Mouse (Mus musculus) myocyte (in vitro differentiated cells): Measurements from ENCODE around the gene Zfyve1. TPM values are rescaled to one million over a fixed set of nuclear protein-coding genes. Genes with fewer than 3 reads are reported as not detected.

Source experiments
- H3K27me3 ChIP-seq: one replicate; pipeline ENCODE4 v1.6.1; 2011; ENCODE audit not compliant: control insufficient read depth, insufficient read depth, insufficient read length
- H3K36me3 ChIP-seq: one replicate; pipeline ENCODE4 v1.6.1; 2011; ENCODE audit not compliant: control insufficient read depth, insufficient read depth
- H3K4me2 ChIP-seq: one replicate; pipeline ENCODE4 v1.6.1; 2011; ENCODE audit warnings: low read depth, control low read depth
- H3K4me3 ChIP-seq: one replicate; pipeline ENCODE4 v1.5.1; 2011; ENCODE audit warnings: mild to moderate bottlenecking, control low read depth, moderate library complexity
- H3K79me2 ChIP-seq: one replicate; pipeline ENCODE4 v1.6.1; 2011; ENCODE audit not compliant: control insufficient read depth, insufficient read depth
- H3ac ChIP-seq: one replicate; pipeline ENCODE4 v1.6.1; 2011; ENCODE audit not compliant: control insufficient read depth, insufficient read length
- CEBPB ChIP-seq: IDR thresholded peaks from 2 replicates; pipeline ENCODE4 v1.6.1; 2011; ENCODE audit warnings: mild to moderate bottlenecking, moderate library complexity; ENCODE audit not compliant: poor library complexity, insufficient read depth, severe bottlenecking
- E2F4 ChIP-seq: IDR thresholded peaks from one replicate; pipeline ENCODE4 v1.6.1; 2011; ENCODE audit warnings: mild to moderate bottlenecking, control low read depth, moderate library complexity; ENCODE audit not compliant: insufficient read depth
- MAX ChIP-seq: IDR thresholded peaks from one replicate; pipeline ENCODE4 v1.6.1; 2011; ENCODE audit warnings: low read depth, mild to moderate bottlenecking, control low read depth
- MYOD1 ChIP-seq, 3 experiments: IDR thresholded peaks; one replicate each; pipeline ENCODE4 v1.6.1; 2011; ENCODE audit warnings: control low read depth in 2 of 3, low read depth in 2 of 3, mild to moderate bottlenecking in 2 of 3, moderate library complexity in 1 of 3; ENCODE audit not compliant: insufficient read length in 2 of 3, control insufficient read depth in 1 of 3
- MYOG ChIP-seq, 3 experiments: IDR thresholded peaks; one replicate each; pipeline ENCODE4 v1.6.1; 2011; ENCODE audit warnings: control low read depth in 2 of 3, low read depth in 2 of 3, mild to moderate bottlenecking in 2 of 3; ENCODE audit not compliant: insufficient read length in 2 of 3, control insufficient read depth in 1 of 3, insufficient read depth in 1 of 3
- POLR2A ChIP-seq: IDR thresholded peaks from one replicate; pipeline ENCODE4 v1.6.1; 2011; ENCODE audit warnings: low read depth, mild to moderate bottlenecking, control low read depth, moderate library complexity; ENCODE audit not compliant: insufficient read length
- POLR2AphosphoS2 ChIP-seq: IDR thresholded peaks from one replicate; pipeline ENCODE4 v1.6.1; 2011; ENCODE audit warnings: low read depth, control low read depth; ENCODE audit not compliant: insufficient read length
- REST ChIP-seq: IDR thresholded peaks from one replicate; pipeline ENCODE4 v1.6.1; 2011; ENCODE audit warnings: mild to moderate bottlenecking, control low read depth, moderate library complexity; ENCODE audit not compliant: insufficient read depth, insufficient read length
- SRF ChIP-seq: IDR thresholded peaks from one replicate; pipeline ENCODE4 v1.6.1; 2011; ENCODE audit warnings: low read depth; ENCODE audit not compliant: control insufficient read depth, insufficient read length
- TCF12 ChIP-seq: IDR thresholded peaks from one replicate; pipeline ENCODE4 v1.6.1; 2011; ENCODE audit warnings: mild to moderate bottlenecking, control low read depth; ENCODE audit not compliant: poor library complexity, insufficient read depth, severe bottlenecking
- TCF3 ChIP-seq: IDR thresholded peaks from one replicate; pipeline ENCODE4 v1.6.1; 2011; ENCODE audit warnings: low read depth, control low read depth; ENCODE audit not compliant: insufficient read length
- USF1 ChIP-seq: IDR thresholded peaks from one replicate; pipeline ENCODE4 v1.6.1; 2011; ENCODE audit warnings: low read depth, mild to moderate bottlenecking, control low read depth, moderate library complexity
- polyA plus RNA-seq: library from polyadenylated mRNA; unstranded; fragments of >200 nt; fragmentation: generic; extraction: Trizol; gene quantifications from one replicate; pipeline ENCODE4 v1.2.1, GENCODE M21; 2012; ENCODE audit warnings: missing spikeins

Gene Zfyve1
- polyA plus RNA-seq, 1 experiment, result 16.8 TPM

DNA sequence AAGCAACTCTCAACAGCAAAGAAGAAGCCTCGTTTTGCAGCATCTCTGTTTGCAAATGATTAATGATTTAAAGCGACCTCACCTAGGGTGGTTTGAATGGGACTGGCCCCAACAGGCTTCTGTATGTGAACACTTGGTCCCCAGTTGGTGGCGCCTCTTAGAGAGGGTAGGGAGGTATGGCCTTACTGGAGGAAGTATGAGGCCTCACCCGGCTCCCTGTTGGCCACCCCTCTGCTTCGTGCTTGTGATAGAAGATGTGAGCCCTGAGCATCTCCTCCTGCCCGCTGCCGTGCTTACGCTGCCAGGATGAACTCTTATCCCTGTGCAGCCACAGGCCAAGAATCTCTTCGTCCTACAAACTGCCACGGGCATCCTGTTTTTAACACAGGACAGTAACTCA lies 90.5 kb downstream of the Zfyve1 start:
- Histone ChIP-seq H3K27me3 (peaks cover 12% of the 10 kb centered on the region), H3ac (no peak overlapping the region), H3K36me3 (no peaks in the 10 kb centered on the region), H3K79me2 (no peaks in the 10 kb centered on the region), H3K4me3 (no peak overlapping the region), H3K4me2 (no peak overlapping the region)
- no peak for TF ChIP-seq SRF
- TF ChIP-seq TCF12, result no peak
- no peak for TF ChIP-seq USF1
- no peak for TF ChIP-seq E2F4
- TF ChIP-seq REST, result no peak
- TF ChIP-seq CEBPB, result no peak

DNA sequence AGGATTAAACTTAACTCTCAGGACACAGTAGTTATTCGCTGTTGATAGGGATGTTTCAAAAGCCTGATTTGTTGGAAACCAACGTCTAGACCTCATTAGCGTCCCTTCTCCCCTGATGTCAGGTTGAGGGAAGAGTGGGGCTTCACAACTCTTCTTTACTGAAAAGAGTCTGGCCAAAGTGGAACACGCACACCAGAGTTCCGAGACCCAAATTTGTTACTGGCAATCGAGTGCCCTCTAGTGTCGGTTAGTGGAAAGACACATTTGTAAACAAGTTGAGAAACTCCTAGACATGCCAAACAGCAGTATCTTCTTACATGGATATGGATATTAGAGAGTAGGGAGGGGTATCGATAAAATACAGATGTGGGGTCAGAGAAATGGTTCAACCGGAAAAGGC lies 94.8 kb downstream of the Zfyve1 start:
- no peak overlapping the region for H3ac ChIP-seq
- H3K4me2 ChIP-seq, result peak overlapping the region; percentile 64
- no peaks in the 10 kb centered on the region for H3K79me2 ChIP-seq
- no peaks in the 10 kb centered on the region for H3K36me3 ChIP-seq
- H3K4me3 ChIP-seq, result no peak overlapping the region
- no peak for TF ChIP-seq MYOD1 (IDR thresholded peaks at IDR 0.05; ENCODE audit: control insufficient read depth in 1 of 3, insufficient read length in 2 of 3, low read depth in 2 of 3)
- no peak for TF ChIP-seq MYOG (IDR thresholded peaks at IDR 0.05; ENCODE audit: control insufficient read depth in 1 of 3, insufficient read depth in 1 of 3, insufficient read length in 2 of 3, low read depth in 2 of 3)
- no peak for TF ChIP-seq POLR2AphosphoS2
- TF ChIP-seq POLR2A, result no peak
- TF ChIP-seq TCF12, result no peak
- TF ChIP-seq SRF, result no peak
- TF ChIP-seq MAX, result no peak
- H3K27me3 ChIP-seq, result peaks cover 20% of the 10 kb centered on the region

DNA sequence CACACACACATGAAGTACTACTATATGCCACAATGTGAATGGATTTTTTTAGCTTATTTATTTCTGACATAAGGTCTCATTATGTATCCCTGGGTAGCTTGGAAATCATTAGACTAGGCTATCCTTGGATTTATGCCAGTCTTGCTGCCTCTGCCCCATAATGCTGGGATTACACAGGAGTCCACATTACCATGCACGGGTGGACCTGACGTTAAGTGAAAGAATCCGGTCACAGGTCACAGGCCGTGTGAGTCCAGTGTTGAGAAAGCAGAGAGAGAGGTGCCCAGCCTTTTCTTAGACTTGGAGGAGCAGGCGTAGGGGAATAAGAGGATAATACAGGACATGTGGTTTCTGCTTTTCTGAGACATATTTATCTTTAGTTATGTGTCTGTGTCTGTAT lies 97.8 kb downstream of the Zfyve1 start:
- Histone ChIP-seq H3K4me2 (no peak overlapping the region), H3K79me2 (no peaks in the 10 kb centered on the region), H3K27me3 (peaks cover 15% of the 10 kb centered on the region), H3K36me3 (no peaks in the 10 kb centered on the region), H3ac (no peak overlapping the region), H3K4me3 (no peak overlapping the region)
- TF ChIP-seq POLR2A (no peak), TCF3 (no peak), CEBPB (no peak), REST (no peak), MYOD1 (IDR thresholded peaks at IDR 0.05; ENCODE audit: control insufficient read depth in 1 of 3, insufficient read length in 2 of 3, low read depth in 2 of 3) (no peak), USF1 (no peak), MAX (no peak), SRF (no peak), MYOG (IDR thresholded peaks at IDR 0.05; ENCODE audit: control insufficient read depth in 1 of 3, insufficient read depth in 1 of 3, insufficient read length in 2 of 3, low read depth in 2 of 3) (no peak)

DNA sequence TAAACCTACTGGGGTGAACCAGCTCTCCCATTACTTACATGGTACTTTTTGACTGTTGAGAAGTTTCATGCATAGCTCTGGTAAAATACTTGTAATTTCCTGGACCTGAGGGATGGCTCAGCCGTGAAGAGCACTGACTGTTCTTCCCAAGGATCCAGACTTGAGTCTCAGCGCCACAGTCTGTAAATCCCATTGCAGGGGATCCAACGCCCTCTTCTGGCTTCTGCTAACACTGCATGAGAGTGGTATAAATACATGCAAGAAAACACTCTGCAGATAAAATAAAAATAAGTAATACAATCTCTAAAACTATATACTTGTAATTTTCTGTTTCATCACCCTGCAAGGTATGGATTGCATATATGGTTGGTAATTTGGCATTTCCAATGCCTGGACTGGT lies 99.1 kb downstream of the Zfyve1 start:
- Histone ChIP-seq H3K4me2 (no peak overlapping the region), H3K79me2 (no peaks in the 10 kb centered on the region), H3K36me3 (no peaks in the 10 kb centered on the region), H3K27me3 (peaks cover 28% of the 10 kb centered on the region), H3ac (no peak overlapping the region), H3K4me3 (no peak overlapping the region)
- TF ChIP-seq USF1, result no peak
- TF ChIP-seq MYOG (IDR thresholded peaks at IDR 0.05; ENCODE audit: control insufficient read depth in 1 of 3, insufficient read depth in 1 of 3, insufficient read length in 2 of 3, low read depth in 2 of 3), result no peak
- no peak for TF ChIP-seq SRF
- TF ChIP-seq E2F4, result no peak
- no peak for TF ChIP-seq TCF12
- TF ChIP-seq MYOD1 (IDR thresholded peaks at IDR 0.05; ENCODE audit: control insufficient read depth in 1 of 3, insufficient read length in 2 of 3, low read depth in 2 of 3), result no peak
- TF ChIP-seq POLR2AphosphoS2, result no peak
- TF ChIP-seq CEBPB, result no peak

GRCm38 (mm10) chr12:83496736-83497135 lies 100.3 kb downstream of the Zfyve1 start:
- Histone ChIP-seq H3K4me3 (no peak overlapping the region), H3K79me2 (no peaks in the 10 kb centered on the region), H3K27me3 (peaks cover 28% of the 10 kb centered on the region), H3K4me2 (no peak overlapping the region), H3K36me3 (no peaks in the 10 kb centered on the region), H3ac (no peak overlapping the region)
- TF ChIP-seq POLR2AphosphoS2 (no peak), SRF (no peak), TCF3 (no peak), REST (no peak), TCF12 (no peak), MYOG (IDR thresholded peaks at IDR 0.05; ENCODE audit: control insufficient read depth in 1 of 3, insufficient read depth in 1 of 3, insufficient read length in 2 of 3, low read depth in 2 of 3) (no peak), CEBPB (no peak), MYOD1 (IDR thresholded peaks at IDR 0.05; ENCODE audit: control insufficient read depth in 1 of 3, insufficient read length in 2 of 3, low read depth in 2 of 3) (no peak), USF1 (no peak)

Other genes starting within 250 kb of the Zfyve1 start
- 0.52 TPM for gene Dpf3, start 109.5 kb downstream of the Zfyve1 start, polyA plus RNA-seq
- gene Dcaf4, start 76.8 kb downstream of the Zfyve1 start, polyA plus RNA-seq, result 13.7 TPM
- 17.6 TPM for gene Rbm25, start 34.0 kb upstream of the Zfyve1 start, polyA plus RNA-seq
- 53.7 TPM for gene Psen1, start 90.9 kb upstream of the Zfyve1 start, polyA plus RNA-seq
- gene Papln, start 166.4 kb upstream of the Zfyve1 start, polyA plus RNA-seq, result 0.04 TPM